Mouse (Mus musculus) urinary bladder, postnatal 14 days (tissue): ENCODE results near the gene Lrrc36.

ENCODE experiments used
- DNase-seq: peaks from one replicate; pipeline ENCODE4 v3.0.0; 2021; ENCODE audit warnings: low spot score

Gene Lrrc36

DNA sequence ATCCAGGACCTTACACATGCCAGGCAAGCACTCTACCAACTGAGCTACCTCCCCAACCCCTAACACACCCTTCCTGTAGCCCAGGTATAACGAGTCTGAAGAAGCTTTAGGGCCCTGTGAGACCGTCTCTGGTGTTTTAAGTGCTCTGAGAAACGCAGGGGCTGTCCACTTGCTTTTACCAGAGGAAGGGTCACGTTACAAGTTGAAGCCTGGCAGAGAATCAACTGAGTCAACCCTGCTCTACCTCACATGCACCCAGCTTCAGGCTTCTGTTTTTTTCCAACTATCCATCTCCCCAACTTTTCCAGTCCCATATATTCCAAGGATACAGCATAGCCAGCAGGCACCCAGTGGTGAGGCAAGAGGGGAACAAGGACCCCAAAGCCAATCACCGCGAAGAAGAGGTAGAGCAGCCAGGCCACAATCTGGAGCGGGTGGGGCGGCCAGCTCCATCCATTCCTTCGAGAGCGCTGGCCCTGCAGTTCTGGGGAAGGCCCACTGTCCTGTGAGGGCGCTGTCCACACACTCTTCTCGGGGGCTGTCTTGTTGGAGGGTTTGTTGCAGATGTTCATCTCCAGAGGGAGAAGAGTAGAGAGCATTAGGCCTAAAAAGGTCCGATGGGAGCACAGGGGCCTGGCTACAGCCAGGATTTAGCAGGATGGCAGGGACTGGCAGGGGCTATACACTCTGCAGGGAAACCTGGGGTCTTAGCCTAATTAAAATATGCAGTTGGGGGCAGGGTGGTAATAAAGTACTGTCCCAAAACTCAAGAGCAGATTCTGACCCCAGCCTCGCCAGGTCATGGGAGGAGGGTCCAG, 70.0 kb downstream of the Lrrc36 start:
- peak; percentile 68 for DNase-seq

DNA sequence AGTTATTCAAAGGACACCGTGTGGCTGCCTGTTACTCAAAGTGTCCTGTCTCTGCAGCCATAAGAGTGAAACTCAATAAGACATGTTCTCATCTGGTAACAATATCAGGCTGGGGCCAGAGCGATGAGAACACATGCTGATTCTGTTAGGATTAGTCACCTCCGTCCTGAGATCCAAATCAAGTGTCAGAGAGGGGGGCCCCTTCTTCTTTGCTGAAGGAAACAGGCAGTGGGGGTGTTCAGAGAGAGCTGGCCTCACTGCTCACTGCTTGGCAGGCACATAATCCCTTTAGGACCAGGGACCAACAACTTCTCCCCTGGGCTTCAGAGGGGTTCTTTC, 70.6 kb downstream of the Lrrc36 start:
- no peak for DNase-seq

DNA sequence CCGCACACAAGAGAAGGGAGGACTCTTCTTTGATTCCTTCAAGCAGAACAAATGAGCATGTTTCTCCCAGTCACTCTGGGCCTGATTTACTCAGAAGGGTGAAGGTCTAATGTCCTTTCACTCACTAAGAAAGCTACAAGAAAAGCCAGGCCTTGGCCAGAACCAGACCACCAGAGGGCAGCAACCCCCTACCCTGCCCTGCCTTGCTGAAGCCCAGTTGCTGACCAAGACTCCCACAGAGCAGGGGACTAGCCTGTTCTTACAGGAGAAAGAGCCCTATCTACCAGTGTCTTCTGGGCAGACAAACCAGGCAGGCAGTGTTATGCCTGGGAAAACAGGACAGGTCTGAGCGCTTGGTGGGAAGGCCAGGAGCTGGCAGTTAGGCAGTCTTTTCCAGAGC, 71.0 kb downstream of the Lrrc36 start:
- peak; percentile 70 for DNase-seq

DNA sequence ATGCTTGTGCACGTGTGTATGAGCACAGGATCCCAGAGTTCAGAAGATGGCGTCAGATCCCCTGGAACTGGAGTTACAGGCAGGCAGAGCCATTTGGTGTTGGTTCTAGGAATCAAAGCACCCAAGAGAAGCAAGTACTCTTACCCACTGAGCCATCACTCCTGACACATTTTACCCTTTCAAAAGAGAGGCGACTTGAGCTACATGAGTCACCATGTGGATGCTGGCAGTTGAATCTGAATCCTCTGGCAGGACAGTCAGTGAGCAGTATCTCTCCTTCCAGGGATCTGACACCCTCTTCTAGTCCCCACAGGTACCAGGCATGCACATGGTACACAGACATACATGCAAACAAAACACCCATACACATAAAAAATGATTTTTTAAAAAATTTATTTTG, 74.7 kb downstream of the Lrrc36 start:
- DNase-seq, result no peak

DNA sequence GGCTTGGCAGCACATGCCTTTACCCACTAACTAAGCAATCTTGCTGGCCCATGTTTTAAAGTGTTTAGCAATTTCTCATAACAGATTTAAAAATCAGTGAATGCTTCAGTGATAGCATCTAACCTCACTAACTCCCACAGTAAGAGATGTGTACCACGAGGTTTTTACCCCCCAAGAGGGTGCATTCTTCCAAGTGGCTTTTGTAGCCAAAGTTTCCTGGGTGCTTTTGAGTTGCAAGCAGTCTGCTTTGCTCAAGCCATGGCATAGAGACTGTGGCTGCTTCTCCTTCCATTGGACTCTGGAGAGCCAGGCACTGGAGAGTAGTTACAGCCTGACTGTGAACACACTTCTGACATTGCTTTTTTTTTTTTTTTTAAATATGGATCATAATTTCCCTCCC, 75.9 kb downstream of the Lrrc36 start:
- DNase-seq, result no peak

DNA sequence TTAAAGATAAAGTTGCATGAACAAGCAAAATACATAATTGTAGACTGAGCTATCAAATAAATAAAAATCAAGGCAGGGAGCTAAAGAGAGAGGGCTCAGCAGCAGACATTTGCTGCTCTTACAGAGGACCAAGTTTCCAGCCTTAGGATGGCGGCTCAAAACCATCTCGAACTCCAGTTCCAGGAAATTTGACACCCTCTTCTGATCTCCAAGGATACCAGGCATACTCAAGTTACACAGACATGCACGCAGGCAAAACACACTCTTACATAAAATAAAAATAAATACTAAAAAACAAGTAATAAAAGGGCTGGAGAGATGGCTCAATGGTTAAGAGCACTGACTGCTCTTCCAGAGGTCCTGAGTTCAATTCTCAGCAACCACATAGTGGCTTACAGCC, 80.1 kb downstream of the Lrrc36 start:
- DNase-seq, result no peak

DNA sequence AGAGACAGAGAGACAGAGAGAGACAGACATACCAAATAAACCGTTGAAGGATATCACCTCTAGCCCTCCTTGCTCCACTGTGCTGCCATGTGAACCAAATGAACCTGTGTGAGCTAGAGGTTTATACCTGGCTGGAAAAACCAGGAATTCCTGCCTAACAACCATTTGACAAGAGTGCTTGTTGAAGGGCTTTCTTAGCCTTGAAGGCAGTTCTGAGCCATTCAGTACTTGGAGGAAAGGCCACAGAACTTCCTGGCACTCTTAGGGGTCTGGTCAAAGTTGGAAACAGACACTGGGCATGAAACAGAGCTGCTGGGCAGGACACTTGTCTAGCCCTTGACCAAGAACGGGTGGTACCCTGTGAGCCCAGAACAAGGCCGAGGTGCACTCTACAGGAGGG, 81.2 kb downstream of the Lrrc36 start:
- no peak for DNase-seq

DNA sequence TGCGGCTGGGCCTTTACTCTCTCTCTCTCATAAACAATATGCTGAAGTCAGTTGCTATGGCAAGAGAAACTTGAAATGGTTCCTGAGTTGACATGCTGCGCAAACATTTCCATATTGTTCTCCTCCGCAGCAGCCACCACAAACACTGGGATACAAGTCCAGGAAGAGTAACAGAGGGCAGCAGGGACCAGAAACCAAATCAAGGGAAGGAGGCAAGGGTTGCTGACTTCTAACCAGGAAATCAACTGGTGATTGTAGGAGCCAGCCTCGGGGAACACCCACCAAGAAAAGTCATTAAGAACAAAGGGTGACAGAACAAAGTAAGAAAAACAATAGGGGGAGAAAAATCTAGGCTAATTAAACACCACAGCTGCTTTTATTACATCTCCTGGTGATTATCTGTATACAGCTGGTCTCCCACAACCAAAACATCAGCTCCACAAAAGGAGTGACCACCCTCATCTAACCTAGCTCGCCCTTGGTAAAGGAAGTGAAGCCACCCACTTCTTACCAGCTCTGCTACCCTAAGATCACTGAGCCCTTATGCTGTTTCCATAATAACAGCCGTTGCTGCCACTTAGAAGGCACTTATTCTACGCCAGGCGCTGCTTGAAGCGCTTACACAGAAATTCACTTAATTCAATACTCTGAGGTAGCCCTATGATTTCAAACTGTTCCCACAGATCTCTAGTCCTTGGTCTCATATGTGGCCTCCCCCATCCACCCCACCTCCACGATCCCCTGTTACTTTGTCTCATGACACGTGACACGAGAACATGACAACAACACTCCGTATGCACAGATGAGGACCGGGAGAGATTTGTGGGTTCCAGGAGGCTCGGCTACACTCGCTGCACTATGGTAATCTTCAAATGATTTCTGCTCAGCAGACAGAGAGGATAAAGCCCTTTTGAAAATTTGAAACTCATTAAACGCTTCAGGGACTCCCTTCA, 82.3 kb downstream of the Lrrc36 start:
- DNase-seq, result no peak

DNA sequence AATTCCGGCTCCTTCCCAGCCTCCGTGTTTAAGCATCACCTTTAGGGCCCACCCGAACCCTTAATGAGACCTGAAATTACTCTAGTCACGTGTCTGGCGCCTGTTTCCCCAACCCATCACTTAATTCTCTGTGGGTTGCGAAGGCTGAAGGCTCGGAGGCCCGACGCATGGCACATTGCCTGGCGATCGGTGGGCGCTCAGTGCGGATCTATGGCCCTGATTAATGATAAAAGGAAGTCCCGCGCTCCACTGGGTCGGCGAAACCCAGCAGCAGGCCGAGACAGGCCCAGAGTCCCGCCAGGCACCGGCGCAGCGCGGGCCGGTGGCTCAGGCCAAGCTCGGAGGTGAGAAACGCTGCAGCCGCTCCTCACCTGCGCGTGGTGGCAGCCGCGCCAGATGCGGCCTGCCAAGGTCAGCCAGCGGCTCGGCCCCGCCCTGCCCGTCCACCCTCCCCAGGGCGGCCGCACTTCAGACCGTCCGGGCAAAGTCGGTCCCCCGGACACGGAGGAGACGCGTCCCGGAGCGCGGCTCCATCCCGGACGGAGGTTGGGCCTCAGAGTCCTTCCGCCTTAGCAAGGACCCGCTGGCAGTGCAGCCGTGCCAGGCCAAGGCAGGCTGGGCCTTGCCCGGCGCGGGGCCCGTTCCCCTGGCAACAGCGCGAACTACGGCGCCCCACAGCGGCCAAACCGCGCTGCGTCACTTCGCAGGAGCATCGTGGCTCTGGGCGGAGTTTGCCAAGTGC, 83.2 kb downstream of the Lrrc36 start, which contains the start of gene Zdhhc1:
Gene Zdhhc1 (minus strand): TSS at position 464 of the 742 bp plus-strand sequence.
- DNase-seq, result peak; percentile 91

DNA sequence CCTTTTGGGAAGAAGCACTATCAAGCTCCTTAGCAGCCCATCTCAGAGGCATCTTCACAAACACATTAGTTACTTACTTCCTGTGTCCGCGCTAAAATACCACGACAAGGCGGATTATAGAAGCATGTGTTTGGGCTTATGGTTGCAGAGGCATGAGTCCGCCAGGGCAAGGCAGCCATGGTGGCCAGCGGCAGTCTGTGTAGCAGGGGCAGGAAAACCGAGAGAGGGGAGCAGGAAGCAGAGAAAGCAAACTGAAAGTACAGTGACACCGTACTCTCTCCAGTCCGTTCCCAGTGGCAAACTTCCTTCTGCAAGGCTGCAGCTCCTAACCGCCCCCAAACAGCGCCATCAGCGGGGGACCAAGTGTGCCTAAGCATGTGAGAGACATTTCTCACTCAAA, 86.4 kb downstream of the Lrrc36 start:
- DNase-seq, result no peak

DNA sequence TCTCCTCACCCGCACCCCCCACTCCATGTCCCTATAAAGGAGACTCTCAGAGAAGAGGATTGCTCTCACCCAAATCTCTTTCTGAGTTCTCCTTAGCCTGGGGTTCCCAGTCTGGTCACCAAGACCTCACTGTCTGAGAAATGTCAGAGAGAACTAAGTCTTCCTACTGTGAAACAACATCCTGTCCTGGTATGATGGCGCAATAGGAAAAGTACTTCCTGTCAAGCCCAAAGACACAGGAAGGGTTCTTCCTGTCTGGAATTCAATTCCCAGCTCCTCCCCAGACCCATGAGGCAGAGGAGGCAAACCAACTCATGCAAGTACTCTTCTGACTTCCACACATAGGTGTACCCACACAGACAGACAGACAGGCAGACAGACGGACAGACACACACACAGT, 91.2 kb downstream of the Lrrc36 start:
- no peak for DNase-seq

DNA sequence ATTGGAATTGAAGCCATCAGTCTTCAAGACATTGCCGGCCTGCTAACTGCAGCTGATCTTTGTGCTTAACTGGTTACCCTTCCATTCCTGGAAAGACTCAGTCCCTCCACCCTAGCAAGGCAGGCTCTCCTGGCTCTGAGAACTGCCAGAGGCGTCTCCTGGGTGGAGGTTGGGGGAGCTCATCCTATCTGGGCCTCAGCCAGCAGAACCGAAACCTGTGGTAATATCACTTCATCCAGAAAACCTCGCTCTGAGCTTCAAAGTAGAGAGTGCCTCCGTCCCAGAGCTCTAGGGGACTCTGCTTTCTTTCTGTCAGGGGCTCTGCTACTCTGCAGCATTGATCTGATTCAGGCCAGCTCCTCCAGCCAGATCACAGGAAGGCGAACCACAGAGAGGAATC, 93.6 kb downstream of the Lrrc36 start:
- no peak for DNase-seq

DNA sequence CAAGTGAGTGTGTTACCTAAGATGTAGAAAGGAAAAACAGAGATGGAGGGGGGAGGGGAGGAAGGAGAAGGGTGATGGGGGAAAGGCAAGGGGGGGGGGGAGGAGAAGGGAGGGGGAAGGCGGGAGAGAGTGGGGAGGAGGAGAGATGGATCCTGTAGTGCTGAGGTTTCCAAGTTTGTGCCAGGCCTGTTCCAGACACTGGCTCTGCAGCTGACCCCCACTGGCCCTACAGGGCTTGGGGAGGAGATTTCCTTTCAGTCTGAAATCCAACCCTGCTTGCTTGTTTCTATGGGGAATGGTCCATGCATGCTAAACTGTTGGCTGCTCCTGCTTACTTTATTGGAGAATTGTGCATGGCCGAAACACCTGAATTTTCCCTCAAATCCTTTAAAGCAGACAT, 95.4 kb downstream of the Lrrc36 start:
- no peak for DNase-seq

DNA sequence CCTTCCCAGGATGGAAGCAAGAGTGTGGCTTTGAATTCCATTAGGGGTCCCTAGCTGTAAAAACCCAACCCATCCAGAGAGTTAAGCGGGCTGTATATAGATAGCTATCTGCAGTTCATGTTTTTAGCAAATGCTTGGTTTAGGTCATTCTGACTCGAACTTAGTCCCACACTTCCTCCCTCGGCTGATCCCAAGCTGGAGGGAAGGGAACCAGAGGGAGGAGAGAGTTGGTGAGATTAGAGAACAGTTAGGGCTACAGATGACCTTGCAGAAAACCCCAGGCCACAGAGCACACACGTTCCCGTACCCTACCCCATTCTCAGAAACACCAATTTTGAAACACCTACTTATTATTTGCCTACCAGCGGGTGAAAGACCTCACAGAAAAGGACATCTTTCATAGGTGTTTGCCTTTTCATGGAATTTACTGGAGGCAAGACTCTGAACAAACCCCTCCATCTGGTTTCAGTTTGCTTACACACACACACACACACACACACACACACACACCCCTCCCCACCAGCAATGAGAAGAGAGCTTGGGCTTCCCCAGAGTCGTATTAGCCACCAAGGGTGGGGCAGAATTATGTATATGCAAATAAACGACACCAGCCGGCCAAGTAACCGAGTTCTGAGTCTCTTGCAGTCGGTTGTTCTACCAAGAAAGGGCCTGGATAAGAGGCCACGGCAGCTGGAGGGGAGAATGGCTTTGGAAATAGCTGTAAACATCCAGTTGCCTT, 96.8 kb downstream of the Lrrc36 start:
- DNase-seq, result no peak
